Mouse (Mus musculus) forebrain, embryonic 12.5 days (tissue): ENCODE measurements around the gene Tmem104. TPM values are rescaled to one million over a fixed set of nuclear protein-coding genes. Genes with fewer than 3 reads are reported as not detected.

Experiments used
- ATAC-seq: fragments of 200-750 bp; cut with Nextera tagmentation; 2 replicates; pipeline ENCODE4 v1.8.0; 2017; ENCODE audit warnings: moderate TSS enrichment; ENCODE audit not compliant: low FRiP score
- H3K27ac ChIP-seq: fragments of 300-500 bp; sonication (generic); 2 replicates; pipeline ENCODE4 v1.5.1; 2016; ENCODE audit warnings: mild to moderate bottlenecking
- H3K27me3 ChIP-seq: fragments of 300-500 bp; sonication (generic); 2 replicates; pipeline ENCODE4 v1.6.1; 2016; ENCODE audit warnings: mild to moderate bottlenecking
- H3K36me3 ChIP-seq: fragments of 300-500 bp; sonication (generic); replicated peaks from 2 replicates; pipeline ENCODE4 v1.6.1; 2016; ENCODE audit warnings: mild to moderate bottlenecking
- H3K4me1 ChIP-seq: fragments of 300-500 bp; sonication (generic); 2 replicates; pipeline ENCODE4 v1.6.1; 2016
- H3K4me2 ChIP-seq: fragments of 300-500 bp; sonication (generic); 2 replicates; pipeline ENCODE4 v1.6.1; 2016; ENCODE audit warnings: mild to moderate bottlenecking, moderate library complexity
- H3K4me3 ChIP-seq: fragments of 300-500 bp; sonication (generic); replicated peaks from 2 replicates; pipeline ENCODE4 v1.5.1; 2016; ENCODE audit warnings: mild to moderate bottlenecking
- H3K9ac ChIP-seq: fragments of 300-500 bp; sonication (generic); 2 replicates; pipeline ENCODE4 v1.6.1; 2016; ENCODE audit warnings: mild to moderate bottlenecking
- H3K9me3 ChIP-seq: fragments of 300-500 bp; sonication (generic); 2 replicates; pipeline ENCODE4 v1.6.1; 2016
- WGBS: fragments of 180-500 bp; shearing (Covaris S2); methylation state at CpG from one replicate; pipeline ENCODE4 v1.1.7; 2016; 5-methylcytosine and 5-hydroxymethylcytosine counted together
- polyA plus RNA-seq: library from polyadenylated mRNA; unstranded; fragments of >200 nt; fragmentation: Nextera tagmentation; extraction: Ambion mirVana; gene quantifications from 2 replicates; pipeline ENCODE4 v1.2.1, GENCODE M21; 2016

Gene Tmem104
- polyA plus RNA-seq, 1 experiment from 2014 or later = 7.9 TPM

DNA sequence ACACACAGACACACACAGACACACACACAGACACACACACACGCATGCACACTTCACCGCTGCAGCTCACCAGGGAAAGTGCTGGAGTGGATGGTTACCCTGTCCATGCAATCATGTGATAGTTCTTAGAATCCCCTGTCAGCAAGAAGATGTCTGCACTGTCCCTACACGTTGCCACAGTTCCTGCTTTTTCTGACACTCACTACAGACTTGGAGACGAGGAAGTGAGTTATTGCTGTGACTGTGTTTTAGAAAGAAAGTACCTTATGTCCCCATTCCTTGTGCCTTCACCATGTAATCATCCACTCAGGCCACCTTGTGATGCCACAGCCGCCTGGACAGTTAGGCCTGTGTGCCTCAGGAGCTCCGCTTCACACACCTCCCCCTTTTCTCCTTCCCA, 2.0 kb downstream of the Tmem104 start:
- H3K4me2 ChIP-seq = no peak overlapping the region
- H3K9ac ChIP-seq = no peak overlapping the region
- H3K4me1 ChIP-seq = peaks cover 16% of the 10 kb centered on the region
- ATAC-seq = no peak
- no peaks in the 10 kb centered on the region for H3K27me3 ChIP-seq
- no peak overlapping the region for H3K4me3 ChIP-seq
- no peak overlapping the region for H3K27ac ChIP-seq
- H3K36me3 ChIP-seq = 0 out of 2 replicates have a peak, but pooled peaks cover 9% of the 10 kb centered on the region
- WGBS = 93% methylated on average over 6 of the region's 6 CpGs
- H3K9me3 ChIP-seq = no peaks in the 10 kb centered on the region

DNA sequence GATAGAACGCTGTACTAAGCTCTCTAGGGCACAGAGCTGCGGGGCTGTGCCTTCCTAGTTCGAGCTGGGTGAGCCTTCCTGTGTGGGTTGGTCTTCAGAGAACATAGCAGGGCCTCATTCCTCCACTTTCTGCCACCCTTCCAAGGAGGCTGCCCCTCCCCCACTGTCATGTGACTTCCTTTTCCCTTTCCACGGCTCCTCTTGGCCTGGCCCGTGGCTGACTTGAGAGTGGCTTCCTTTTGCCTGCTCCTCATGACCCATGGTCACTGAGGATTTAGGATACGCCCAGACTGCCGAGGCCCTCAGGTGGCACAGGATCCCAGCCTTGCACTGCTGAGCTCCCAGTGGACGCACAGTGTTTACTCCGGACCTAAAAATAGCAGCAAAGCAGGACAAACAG, 4.9 kb downstream of the Tmem104 start:
- Histone ChIP-seq H3K4me3 (no peak overlapping the region), H3K27ac (no peak overlapping the region)
- ATAC-seq = no peak

DNA sequence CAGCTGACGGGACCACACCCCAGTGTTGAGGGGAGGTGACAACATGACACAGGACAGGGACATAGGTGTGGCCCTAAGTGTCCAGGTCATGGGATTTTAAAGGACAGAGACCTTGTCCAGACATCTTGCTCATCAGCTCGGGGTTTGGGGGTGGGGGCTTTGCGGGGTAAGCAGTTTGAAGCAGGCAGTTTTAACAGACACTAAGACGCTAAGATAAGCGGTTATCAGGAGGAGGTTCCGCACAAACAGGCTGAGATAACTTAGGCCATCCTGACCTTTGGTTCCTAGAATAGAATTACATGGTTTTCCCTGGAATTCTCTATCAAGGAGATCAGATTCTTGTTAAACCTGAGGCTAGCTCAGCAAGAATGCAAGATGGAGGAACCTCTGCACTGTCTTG, 7.4 kb downstream of the Tmem104 start:
- no peak overlapping the region for H3K9ac ChIP-seq
- H3K36me3 ChIP-seq = peaks cover 14% of the 10 kb centered on the region
- no peaks in the 10 kb centered on the region for H3K27me3 ChIP-seq
- H3K4me3 ChIP-seq = no peak overlapping the region
- H3K9me3 ChIP-seq = no peaks in the 10 kb centered on the region
- no peaks in the 10 kb centered on the region; the same call in 1 of the 2 replicates for H3K4me1 ChIP-seq
- no peak overlapping the region for H3K27ac ChIP-seq
- H3K4me2 ChIP-seq = no peak overlapping the region
- WGBS = 87% methylated on average over 6 of the region's 6 CpGs
- no peak for ATAC-seq

More for the DNA sequence above, 4.9 kb downstream of the Tmem104 start:
- Histone ChIP-seq H3K4me2 (no peak overlapping the region), H3K9ac (no peak overlapping the region), H3K27me3 (no peaks in the 10 kb centered on the region), H3K36me3 (0 out of 2 replicates have a peak, but pooled peaks cover 9% of the 10 kb centered on the region), H3K9me3 (no peaks in the 10 kb centered on the region), H3K4me1 (peaks cover 8% of the 10 kb centered on the region)
- 81% methylated on average over 9 of the region's 9 CpGs for WGBS

DNA sequence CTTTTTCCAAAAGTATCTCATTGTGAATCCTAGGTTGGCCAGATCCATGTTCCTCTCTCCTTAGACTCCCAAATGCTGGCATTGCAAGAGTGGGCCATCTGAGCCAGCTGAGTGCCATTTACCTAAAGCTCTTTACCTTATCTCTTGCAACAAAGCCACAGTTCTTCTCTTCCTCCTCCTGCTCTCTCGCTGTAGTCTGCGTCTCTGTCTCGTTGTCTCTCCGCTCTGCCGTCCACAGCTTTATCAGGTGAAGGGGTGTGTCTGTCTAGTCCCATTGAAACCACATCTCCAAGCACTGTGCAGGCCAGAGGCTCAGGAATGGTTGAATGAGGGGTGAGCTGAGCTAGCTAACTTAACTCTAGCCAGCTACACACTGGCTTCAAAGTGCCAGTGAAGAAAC, 8.6 kb downstream of the Tmem104 start:
- Histone ChIP-seq H3K27me3 (no peaks in the 10 kb centered on the region), H3K4me1 (no peaks in the 10 kb centered on the region; the same call in 1 of the 2 replicates), H3K4me2 (no peak overlapping the region), H3K27ac (no peak overlapping the region), H3K9ac (no peak overlapping the region), H3K4me3 (no peak overlapping the region), H3K9me3 (no peaks in the 10 kb centered on the region), H3K36me3 (peaks cover 12% of the 10 kb centered on the region)
- 92% methylated on average over 5 of the region's 5 CpGs for WGBS
- ATAC-seq = no peak

DNA sequence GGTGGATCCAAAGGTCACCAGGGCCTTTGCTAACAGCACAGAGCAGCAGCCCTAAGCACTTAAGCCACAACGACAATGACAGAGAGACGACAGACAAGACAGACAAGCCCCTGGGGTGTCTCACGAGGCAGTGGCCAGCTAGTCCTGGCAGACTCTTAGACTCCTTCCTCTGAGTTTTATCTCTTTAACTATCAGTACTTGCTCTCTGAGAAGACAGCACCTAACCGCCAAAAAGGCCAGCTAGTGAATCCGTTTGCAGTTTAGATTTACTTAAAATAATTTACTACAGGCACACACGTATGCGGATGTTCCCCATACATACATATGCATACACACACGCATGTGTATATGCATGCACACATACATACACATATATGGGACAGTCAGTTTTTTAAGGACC, 10.3 kb downstream of the Tmem104 start:
- H3K9ac ChIP-seq = no peak overlapping the region
- 85% methylated on average over 8 of the region's 8 CpGs for WGBS
- no peak for ATAC-seq
- no peaks in the 10 kb centered on the region for H3K27me3 ChIP-seq
- no peaks in the 10 kb centered on the region for H3K9me3 ChIP-seq
- H3K4me1 ChIP-seq = no peaks in the 10 kb centered on the region; the same call in 1 of the 2 replicates
- peaks cover 8% of the 10 kb centered on the region for H3K36me3 ChIP-seq
- H3K4me3 ChIP-seq = no peak overlapping the region
- no peak overlapping the region for H3K4me2 ChIP-seq
- no peak overlapping the region for H3K27ac ChIP-seq

DNA sequence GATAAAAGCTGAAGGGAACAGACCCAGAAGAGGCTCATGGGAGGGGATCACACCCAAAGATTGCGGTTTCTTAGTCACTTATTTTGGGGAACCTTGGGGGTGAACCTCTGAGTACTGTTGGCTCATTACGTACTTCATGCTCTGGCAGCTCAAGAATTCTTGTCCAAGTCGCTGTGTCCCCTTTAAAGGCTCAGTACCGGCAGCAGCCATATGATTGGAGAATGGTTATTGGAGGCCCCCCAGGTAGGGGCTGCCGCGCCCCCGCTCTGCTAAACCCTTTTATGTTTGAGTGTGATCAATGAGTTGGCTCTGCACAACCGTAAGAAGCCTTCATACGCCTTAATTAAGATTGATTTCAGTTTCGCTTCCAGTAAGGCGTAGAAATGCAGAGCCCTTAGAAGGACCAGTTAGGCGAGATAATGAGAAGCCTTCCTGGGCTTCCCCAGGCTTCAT, 11.7 kb downstream of the Tmem104 start:
- H3K27me3 ChIP-seq = no peaks in the 10 kb centered on the region
- H3K4me2 ChIP-seq = no peak overlapping the region
- H3K4me3 ChIP-seq = no peak overlapping the region
- H3K27ac ChIP-seq = no peak overlapping the region
- no peak for ATAC-seq
- no peaks in the 10 kb centered on the region for H3K9me3 ChIP-seq
- H3K4me1 ChIP-seq = no peaks in the 10 kb centered on the region; the same call in 1 of the 2 replicates
- no peak overlapping the region for H3K9ac ChIP-seq
- H3K36me3 ChIP-seq = peaks cover 8% of the 10 kb centered on the region
- 65% methylated on average over 12 of the region's 12 CpGs for WGBS

DNA sequence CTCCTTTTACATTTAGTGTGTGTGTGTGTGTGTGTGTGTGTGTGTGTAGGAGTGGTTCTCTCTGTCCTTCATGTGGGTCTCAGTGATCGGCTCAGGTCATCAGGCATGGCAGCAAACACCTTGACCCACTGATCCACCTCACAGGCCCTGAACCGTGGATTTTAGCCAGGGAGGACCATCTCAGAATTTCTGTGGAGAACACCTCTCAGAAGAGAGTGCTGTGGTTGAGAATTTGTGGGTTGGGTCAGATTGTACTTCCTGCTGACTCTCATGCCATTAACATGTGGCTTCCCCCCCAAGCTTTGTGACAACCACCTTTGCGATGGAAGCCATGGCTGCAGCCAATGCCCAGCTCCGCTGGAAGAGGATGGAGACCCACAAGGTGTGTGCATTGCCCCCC, 13.2 kb downstream of the Tmem104 start:
- no peak overlapping the region for H3K4me3 ChIP-seq
- 91% methylated on average over 4 of the region's 4 CpGs for WGBS
- H3K9me3 ChIP-seq = no peaks in the 10 kb centered on the region
- no peak overlapping the region for H3K27ac ChIP-seq
- no peak overlapping the region for H3K9ac ChIP-seq
- H3K4me2 ChIP-seq = no peak overlapping the region
- peaks cover 15% of the 10 kb centered on the region for H3K36me3 ChIP-seq
- ATAC-seq = no peak
- H3K4me1 ChIP-seq = no peaks in the 10 kb centered on the region; the same call in 1 of the 2 replicates
- no peaks in the 10 kb centered on the region for H3K27me3 ChIP-seq

DNA sequence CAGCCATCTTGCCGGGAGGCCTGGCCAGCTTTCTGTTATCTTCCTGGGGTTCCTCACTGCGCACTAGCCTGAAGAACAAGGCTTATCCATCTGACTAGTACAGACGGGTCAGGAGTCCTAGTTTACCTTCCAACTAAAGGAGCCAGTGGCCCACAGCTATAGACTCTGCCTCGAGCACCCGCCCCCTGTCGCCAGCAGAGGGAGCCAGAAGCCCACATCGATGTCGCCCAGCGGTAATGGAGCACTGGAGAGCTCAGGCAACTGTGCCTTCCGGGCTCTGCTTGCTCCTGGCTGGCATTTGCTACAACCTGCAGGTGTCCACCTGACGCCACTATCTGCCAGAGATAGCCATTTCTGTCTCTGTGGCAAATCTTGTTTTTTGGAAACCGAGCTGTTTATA, 15.0 kb downstream of the Tmem104 start:
- Histone ChIP-seq H3K36me3 (peaks cover 27% of the 10 kb centered on the region), H3K9ac (no peak overlapping the region), H3K4me3 (no peak overlapping the region), H3K27ac (no peak overlapping the region), H3K27me3 (no peaks in the 10 kb centered on the region), H3K9me3 (no peaks in the 10 kb centered on the region), H3K4me2 (no peak overlapping the region), H3K4me1 (no peaks in the 10 kb centered on the region; the same call in 1 of the 2 replicates)
- peak; percentile 88 for ATAC-seq
- WGBS = 16% methylated on average over 12 of the region's 12 CpGs

DNA sequence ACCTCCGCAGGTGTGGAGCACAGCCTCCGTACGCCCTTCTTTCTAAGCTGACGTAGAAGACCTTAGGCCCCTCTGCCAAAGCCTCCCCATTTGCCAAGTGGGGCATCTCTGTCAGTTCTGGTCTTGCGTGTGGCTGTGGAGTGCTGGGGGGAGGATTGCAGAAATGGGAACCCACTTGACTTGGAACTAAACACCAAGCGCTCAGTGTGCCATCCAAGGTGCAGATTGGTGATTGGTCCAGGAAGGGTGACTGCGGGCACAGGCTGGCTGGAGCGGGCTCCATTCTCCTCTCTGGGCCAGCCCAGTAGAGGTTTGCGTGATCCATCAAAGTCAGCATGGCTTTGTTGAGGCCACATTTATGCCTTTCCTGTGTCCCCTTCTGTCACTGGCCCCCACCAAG, 15.5 kb downstream of the Tmem104 start:
- 93% methylated on average over 9 of the region's 9 CpGs for WGBS
- no peaks in the 10 kb centered on the region; the same call in 1 of the 2 replicates for H3K4me1 ChIP-seq
- H3K9ac ChIP-seq = no peak overlapping the region
- no peak overlapping the region for H3K4me2 ChIP-seq
- ATAC-seq = no peak
- no peak overlapping the region for H3K27ac ChIP-seq
- no peaks in the 10 kb centered on the region for H3K27me3 ChIP-seq
- H3K4me3 ChIP-seq = no peak overlapping the region
- H3K36me3 ChIP-seq = peaks cover 22% of the 10 kb centered on the region
- no peaks in the 10 kb centered on the region for H3K9me3 ChIP-seq

DNA sequence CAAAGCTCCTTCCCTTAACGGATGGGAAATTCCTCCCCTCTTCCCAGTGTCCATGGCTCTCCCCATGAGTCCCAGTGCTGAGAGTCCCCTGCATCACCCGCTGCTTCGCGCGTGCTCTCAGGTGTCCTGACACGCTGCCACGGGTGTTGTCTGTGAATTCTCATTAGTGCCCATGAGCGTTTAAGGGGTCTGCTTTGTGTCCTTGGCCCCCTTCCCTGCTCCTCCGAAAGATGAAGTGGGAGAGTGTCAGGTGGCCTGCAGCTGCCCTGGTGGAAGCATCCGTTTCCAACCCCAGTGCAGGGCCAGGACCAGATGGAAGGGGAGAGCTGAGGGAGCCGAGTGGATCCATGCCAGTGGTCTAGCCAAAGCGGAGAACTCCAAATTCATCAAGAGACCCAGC, 20.8 kb downstream of the Tmem104 start:
- Histone ChIP-seq H3K27ac (no peak overlapping the region), H3K9ac (no peak overlapping the region), H3K4me2 (no peak overlapping the region), H3K4me1 (peaks cover 12% of the 10 kb centered on the region; the same call in 1 of the 2 replicates), H3K4me3 (no peak overlapping the region), H3K27me3 (no peaks in the 10 kb centered on the region), H3K9me3 (no peaks in the 10 kb centered on the region), H3K36me3 (peaks cover 31% of the 10 kb centered on the region)
- ATAC-seq = no peak
- 83% methylated on average over 12 of the region's 12 CpGs for WGBS

DNA sequence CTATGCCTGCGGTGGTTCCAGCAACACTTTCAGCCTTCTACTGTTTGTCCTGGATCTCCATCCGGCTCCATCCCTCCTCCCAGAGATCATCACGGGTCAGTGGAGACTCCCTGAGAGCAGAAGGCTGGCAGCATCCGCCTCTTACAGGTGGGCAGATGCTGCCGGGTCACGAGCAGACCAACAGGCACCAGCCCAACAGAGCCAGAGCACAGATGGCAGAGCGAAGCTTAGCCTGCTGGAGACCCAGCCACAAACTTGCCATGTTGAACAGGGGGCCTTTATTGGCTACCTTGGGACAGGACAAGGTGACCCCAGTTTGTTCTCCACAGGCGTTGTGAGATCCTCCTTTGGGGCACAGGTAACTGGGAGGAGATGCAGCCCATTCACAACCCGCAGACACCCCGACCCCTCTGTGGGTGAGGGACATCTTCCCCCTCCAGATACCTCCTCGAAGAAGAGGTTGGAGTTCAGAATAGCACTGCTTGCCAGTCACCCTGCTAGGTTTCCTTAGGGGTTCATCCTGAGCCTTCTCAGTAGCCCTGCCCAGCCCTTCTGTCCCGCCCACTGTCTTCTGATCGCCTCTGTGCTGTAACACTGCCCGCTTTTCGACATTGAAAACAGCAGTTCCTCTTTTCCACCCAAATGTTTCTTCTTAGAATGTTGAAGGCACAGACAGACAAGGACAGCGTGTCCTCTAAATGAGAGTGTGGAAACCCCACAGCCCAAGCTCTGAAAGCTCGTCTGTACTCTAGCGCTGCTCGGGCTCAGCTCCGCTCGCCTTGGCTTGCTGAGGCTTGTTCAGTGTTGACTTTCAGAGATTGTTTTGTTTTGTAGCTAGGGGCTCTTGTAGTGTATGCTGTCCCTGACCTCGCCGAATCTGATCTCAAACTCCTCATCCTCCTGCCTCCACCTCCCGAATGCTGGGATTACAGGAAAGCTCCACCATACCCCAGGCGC, 21.8 kb downstream of the Tmem104 start:
- Histone ChIP-seq H3K9me3 (no peaks in the 10 kb centered on the region), H3K36me3 (peaks cover 31% of the 10 kb centered on the region), H3K27ac (no peak overlapping the region), H3K9ac (no peak overlapping the region), H3K4me2 (no peak overlapping the region), H3K4me3 (no peak overlapping the region), H3K4me1 (peaks cover 12% of the 10 kb centered on the region; the same call in 1 of the 2 replicates), H3K27me3 (no peaks in the 10 kb centered on the region)
- ATAC-seq = no peak
- 74% methylated on average over 25 of the region's 25 CpGs for WGBS

DNA sequence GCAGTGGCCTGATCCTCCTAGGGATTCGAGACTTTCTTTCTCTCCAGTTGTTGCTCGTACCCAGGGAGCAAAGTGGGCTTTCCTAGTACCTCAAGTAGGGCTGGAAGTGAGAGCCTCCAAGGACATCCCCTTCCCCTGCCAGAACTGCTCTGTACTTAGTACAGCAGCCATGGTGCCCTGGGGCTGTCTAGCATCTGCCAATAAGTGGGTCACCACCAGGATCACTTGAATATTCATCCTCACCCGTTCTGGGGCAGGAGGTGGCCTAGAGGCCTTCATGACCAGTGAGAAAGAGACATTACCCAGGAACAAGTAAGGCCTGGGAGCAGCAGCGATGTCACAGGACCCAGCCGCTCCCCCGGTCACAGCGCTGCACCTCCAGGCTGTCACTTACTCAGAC, 22.7 kb downstream of the Tmem104 start:
- 80% methylated on average over 7 of the region's 7 CpGs for WGBS
- Histone ChIP-seq H3K9ac (no peak overlapping the region), H3K9me3 (no peaks in the 10 kb centered on the region), H3K4me1 (peaks cover 12% of the 10 kb centered on the region; the same call in 1 of the 2 replicates), H3K36me3 (peaks cover 29% of the 10 kb centered on the region), H3K27ac (no peak overlapping the region), H3K4me3 (no peak overlapping the region), H3K27me3 (no peaks in the 10 kb centered on the region), H3K4me2 (no peak overlapping the region)
- ATAC-seq = no peak
